20 mouse cellular contexts compared by ENCODE assay signal in genomic region chr5:53159166-53159565, GRCm38 (mm10). TPM values are rescaled to one million over a fixed set of nuclear protein-coding genes. Genes with fewer than 3 reads are reported as not detected.
DNase-seq lines count a peak whose midpoint lies in the region; TF ChIP-seq lines count a peak whose summit lies in the region.
"Had no signal": no experiment of that assay in that cellular context is flagged by ENCODE, and none has a peak within 500 bp of the region (broad histone marks: within the 10 kb centered on the region; RNA-seq: fewer than 3 reads in every experiment).

No protein-coding gene starts in this region.

- no peak for DNase-seq in cerebellum, adult 2 months
- DNase-seq in cerebellum, postnatal 25 days, result no peak
- peak; percentile 54 for DNase-seq in kidney, adult 9 months
- DNase-seq in kidney, postnatal 4 days, result no peak
- DNase-seq in left cerebral cortex, adult 2 months (ENCODE audit: extremely low spot score in 1 of 2, low spot score in 2 of 2), result no peak
- DNase-seq in left cerebral cortex, adult 11 months (ENCODE audit: low spot score), result no peak
- DNase-seq: adrenal gland, adult 8-10 months; adrenal gland, postnatal 14 days; adrenal gland, postnatal 36 days; B cell, adult 2 months; cerebellum, adult 11-12 months; cerebellum, adult 8-10 months; forebrain, postnatal 0 days had no signal

- no peak for TF ChIP-seq POLR2A in cerebellum, adult 2 months (IDR thresholded peaks at IDR 0.05; ENCODE audit: borderline replicate concordance, insufficient read depth, low read length)

- H3K27me3 ChIP-seq in cerebellum, adult 2 months (ENCODE audit: control insufficient read depth, insufficient read depth, low read length), result no peaks in the 10 kb centered on the region
- H3K27me3 ChIP-seq: CH12.LX; embryonic facial prominence, embryonic 12.5 days; forebrain, embryonic 15.5 days had no signal

- H3K4me3 ChIP-seq in cerebellum, adult 2 months (replicated peaks; ENCODE audit: insufficient read depth, low read depth, low read length), result no peak overlapping the region
- H3K4me3 ChIP-seq in left cerebral cortex, adult 2 months, result no peak overlapping the region
- H3K4me3 ChIP-seq: embryonic facial prominence, embryonic 10.5 days; embryonic facial prominence, embryonic 12.5 days; forebrain, embryonic 13.5 days; forebrain, embryonic 15.5 days had no signal

- H3K4me1 ChIP-seq in cerebellum, adult 2 months (ENCODE audit: control insufficient read depth, insufficient read depth, low read length), result peaks cover 42% of the 10 kb centered on the region
- H3K4me1 ChIP-seq: embryonic facial prominence, embryonic 12.5 days had no signal

- intact Hi-C loops in left cerebral cortex, adult 2 months (cut with DNase I), result loop anchor here (5.0 kb wide), 1 partner anchor 53 kb away; the partner anchor contains the start of gene Sel1l3

- WGBS in cerebellum, adult 2 months, result 12% methylated on average over 3 of the region's 3 CpGs

- peak overlapping the region; percentile 68 for H3K27ac ChIP-seq in cerebellum, adult 2 months (ENCODE audit: insufficient read depth, low read length)
- 0 out of 2 replicates have a peak overlapping the region, but pooled peaks have one; percentile 13 for H3K27ac ChIP-seq in left cerebral cortex, adult 2 months
- H3K27ac ChIP-seq: embryonic facial prominence, embryonic 10.5 days; embryonic facial prominence, embryonic 12.5 days; forebrain, embryonic 13.5 days; forebrain, embryonic 15.5 days had no signal

- no peak for TF ChIP-seq CTCF in cerebellum, adult 2 months (IDR thresholded peaks at IDR 0.05; ENCODE audit: borderline replicate concordance, insufficient read depth, low read depth, low read length)
- no peak for TF ChIP-seq CTCF in left cerebral cortex, adult 2 months (IDR thresholded peaks at IDR 0.05)

RNA-seq across cellular contexts. Expression of gene Sel1l3, which starts 54.6 kb away (rescaled TPM):
- polyA plus RNA-seq in cerebellum, adult 2 months (2012; rRNA removed), result 70.8 and 85.1 TPM in 2 replicates
- total RNA-seq in left cerebral cortex, adult 2 months (2021), result 10 to 100 TPM; 66.6 to 70.5 TPM
- polyA plus RNA-seq: activated CD4-positive, CD25-positive, alpha-beta regulatory T cell, adult 4 months; G1E had no signal
